Comparison of ENCODE assay signal across 9 mouse cellular contexts in the genomic region with DNA sequence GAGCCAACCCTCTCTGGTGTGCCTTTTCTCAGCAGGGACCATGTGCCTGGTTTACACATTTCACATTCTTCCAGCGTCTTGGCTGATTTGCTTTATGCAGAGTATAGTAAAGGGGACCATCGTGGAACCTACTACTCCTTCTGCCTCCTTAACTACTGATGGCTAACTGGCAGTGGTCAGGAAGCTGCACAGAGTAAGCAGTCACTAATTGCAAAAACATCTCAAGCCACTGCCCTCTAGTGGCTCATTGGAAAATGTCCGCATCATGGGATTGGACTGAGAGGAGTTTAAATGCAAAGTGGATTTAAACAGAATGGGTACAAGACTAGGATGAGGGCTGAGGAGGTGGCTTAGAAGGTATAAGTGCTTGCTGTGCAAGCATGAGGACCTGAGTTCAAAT. TPM values are rescaled to one million over a fixed set of nuclear protein-coding genes. Genes with fewer than 3 reads are reported as not detected.
A peak's percentile ranks its signal among the peaks of the same experiment; 100 is the strongest.
DNase-seq lines count a peak whose midpoint lies in the region; ATAC-seq and TF ChIP-seq lines count a peak whose summit lies in the region.
"Had no signal": no experiment of that assay in that cellular context is flagged by ENCODE, and none has a peak within 500 bp of the region (broad histone marks: within the 10 kb centered on the region; RNA-seq: fewer than 3 reads in every experiment).

No protein-coding gene starts in this region.

- peaks cover 9 to 12% of the 10 kb centered on the region in 2 experiments; a peak in 3 of 4 replicates for H3K27me3 ChIP-seq in MEL (ENCODE audit: control insufficient read depth in 1 of 2, insufficient read depth in 2 of 2, low read length in 2 of 2)
- H3K27me3 ChIP-seq in forebrain, embryonic 11.5 days (ENCODE audit: control insufficient read depth, insufficient read depth, low read length): no peaks in the 10 kb centered on the region
- H3K27me3 ChIP-seq in lung, embryonic 16.5 days (ENCODE audit: control insufficient read depth, insufficient read depth, low read depth, low read length): no peaks in the 10 kb centered on the region
- no peaks in the 10 kb centered on the region for H3K27me3 ChIP-seq in splenic B cell, adult 2 months (ENCODE audit: control insufficient read depth, insufficient read depth, low read length, poor library complexity, severe bottlenecking)

- no peak for TF ChIP-seq EP300 in MEL (IDR thresholded peaks at IDR 0.05; ENCODE audit: low read depth in 1 of 2, low read length in 2 of 2)

- TF ChIP-seq RAD21 in MEL (IDR thresholded peaks at IDR 0.05; ENCODE audit: low read depth, low read length): peak; percentile 49

- peak; percentile 65; the same call in 1 of the 2 replicates for ATAC-seq in forebrain, embryonic 11.5 days (replicated peaks; ENCODE audit: low FRiP score)
- peak; percentile 43; the same call in 1 of the 2 replicates for ATAC-seq in lung, embryonic 16.5 days (ENCODE audit: low read depth)

- WGBS in forebrain, embryonic 11.5 days: 19% methylated on average over 3 of the region's 3 CpGs
- WGBS in lung, embryonic 16.5 days: 20% methylated on average over 3 of the region's 3 CpGs

- H3K4me1 ChIP-seq in MEL (ENCODE audit: control insufficient read depth in 1 of 2, insufficient read depth in 2 of 2, low read length in 2 of 2): no peaks in the 10 kb centered on the region; a peak in 1 of 4 replicates
- H3K4me1 ChIP-seq in forebrain, embryonic 11.5 days (replicated peaks; ENCODE audit: control insufficient read depth, insufficient read depth, low read length): no peaks in the 10 kb centered on the region
- H3K4me1 ChIP-seq in lung, embryonic 16.5 days (replicated peaks; ENCODE audit: control insufficient read depth, insufficient read depth, low read length): no peaks in the 10 kb centered on the region; the same call in 1 of the 2 replicates

- no peaks in the 10 kb centered on the region for H3K9me3 ChIP-seq in MEL (replicated peaks; ENCODE audit: insufficient read depth, low read length)
- H3K9me3 ChIP-seq in forebrain, embryonic 11.5 days (ENCODE audit: control insufficient read depth, low read length): no peaks in the 10 kb centered on the region
- no peaks in the 10 kb centered on the region for H3K9me3 ChIP-seq in lung, embryonic 16.5 days (ENCODE audit: control insufficient read depth, low read length)

- DNase-seq in heart, adult 18-20 months: peak; percentile 9 to 39
- DNase-seq in heart, postnatal 25 days (ENCODE audit: low spot score): no peak
- peak; percentile 62 for DNase-seq in MEL (ENCODE audit: low read depth, low spot score)
- peak; percentile 63 for DNase-seq in forebrain, embryonic 11.5 days (ENCODE audit: low spot score)
- peak; percentile 54 for DNase-seq in kidney, adult 18-20 months
- peak; percentile 8 for DNase-seq in splenic B cell, adult 2 months (ENCODE audit: low read depth, low spot score)
- DNase-seq in thymus, postnatal 14 days: no peak

- H3K4me3 ChIP-seq in MEL (ENCODE audit: control insufficient read depth in 1 of 2, insufficient read depth in 1 of 2, low read depth in 2 of 2, low read length in 2 of 2): no peak overlapping the region
- no peak overlapping the region for H3K4me3 ChIP-seq in forebrain, embryonic 11.5 days (ENCODE audit: low read depth, low read length)
- H3K4me3 ChIP-seq in lung, embryonic 16.5 days (ENCODE audit: low read length): no peak overlapping the region

- no peak overlapping the region for H3K27ac ChIP-seq in MEL (ENCODE audit: control insufficient read depth, low read depth, low read length)
- no peak overlapping the region for H3K27ac ChIP-seq in forebrain, embryonic 11.5 days (ENCODE audit: low read depth, low read length)
- no peak overlapping the region for H3K27ac ChIP-seq in lung, embryonic 16.5 days (ENCODE audit: low read length)
- H3K27ac ChIP-seq: macrophage had no signal

- H3K36me3 ChIP-seq in MEL (ENCODE audit: control insufficient read depth in 1 of 2, insufficient read depth in 2 of 2, low read length in 2 of 2): no peaks in the 10 kb centered on the region
- no peaks in the 10 kb centered on the region for H3K36me3 ChIP-seq in forebrain, embryonic 11.5 days (ENCODE audit: control insufficient read depth, insufficient read depth, low read length)
- no peaks in the 10 kb centered on the region for H3K36me3 ChIP-seq in lung, embryonic 16.5 days (ENCODE audit: control insufficient read depth, insufficient read depth, low read length)
- no peaks in the 10 kb centered on the region for H3K36me3 ChIP-seq in splenic B cell, adult 2 months (ENCODE audit: control insufficient read depth, insufficient read depth, low read length, poor library complexity, severe bottlenecking)

- no peak overlapping the region for H3K9ac ChIP-seq in MEL (ENCODE audit: control insufficient read depth, low read depth, low read length, poor library complexity, severe bottlenecking)
- H3K9ac ChIP-seq in forebrain, embryonic 11.5 days (ENCODE audit: low read length): no peak overlapping the region
- no peak overlapping the region for H3K9ac ChIP-seq in lung, embryonic 16.5 days (ENCODE audit: low read length)

- intact Hi-C loops in heart, postnatal 25 days (cut with DNase I): loop anchor here (10.0 kb wide), 1 partner anchor 554 kb away; no protein-coding TSS in a partner anchor

- TF ChIP-seq CTCF in MEL (IDR thresholded peaks at IDR 0.05 in 2 of 3, conservative IDR thresholded peaks at IDR 0.05 in 1 of 3; ENCODE audit: control insufficient read depth in 1 of 3, insufficient read depth in 1 of 3, low read depth in 2 of 3, low read length in 3 of 3, poor library complexity in 1 of 3, severe bottlenecking in 1 of 3): peak; percentile 29 to 75 (median 71); a peak in 5 of 6 replicates

- no peak for TF ChIP-seq POLR2A in MEL (IDR thresholded peaks at IDR 0.05; ENCODE audit: control insufficient read depth in 1 of 2, insufficient read depth in 1 of 2, low read depth in 1 of 2, low read length in 2 of 2, poor library complexity in 1 of 2)

- H3K4me2 ChIP-seq in forebrain, embryonic 11.5 days (ENCODE audit: low read depth, low read length, severe bottlenecking): no peak overlapping the region
- H3K4me2 ChIP-seq in lung, embryonic 16.5 days (ENCODE audit: low read depth, low read length): no peak overlapping the region

- H3K79me2 ChIP-seq in MEL (ENCODE audit: control insufficient read depth, insufficient read depth, low read length, poor library complexity): no peaks in the 10 kb centered on the region

TF ChIP-seq in MEL, 35 proteins besides CTCF, POLR2A, EP300 and RAD21:
- TF ChIP-seq CHD1 (IDR thresholded peaks at IDR 0.05; ENCODE audit: low read depth, low read length) (no peak), TAL1 (IDR thresholded peaks at IDR 0.05; ENCODE audit: low read length) (no peak), USF1 (IDR thresholded peaks at IDR 0.05; ENCODE audit: low read depth, low read length) (0 out of 2 replicates have a peak, but pooled peaks have one; percentile 27), MAX (IDR thresholded peaks at IDR 0.05; ENCODE audit: low read length) (no peak), SMC3 (IDR thresholded peaks at IDR 0.05; ENCODE audit: low read depth, low read length) (peak; percentile 53)

RNA-seq across cellular contexts. Expression of a gene that starts 14.7 kb away (rescaled TPM):
- 1 to 10 TPM; 2.0 to 3.3 TPM for total RNA-seq in heart, adult 18-20 months (2021)
- 1 to 10 TPM; 1.8 to 2.0 TPM for total RNA-seq in heart, postnatal 25 days (2021)
- not detected in 2 replicates for total RNA-seq in MEL (2012; rRNA removed)
- polyA plus RNA-seq in MEL (2012; ENCODE audit: insufficient read depth in 1 of 2, insufficient read length in 2 of 2, low read depth in 1 of 2, low replicate concordance in 2 of 2, missing spikeins in 1 of 2): not detected
- polyA plus RNA-seq in forebrain, embryonic 11.5 days (2014; fragmentation: Nextera tagmentation; extraction: Ambion mirVana): 0.16 TPM in 1 of 2 replicates, not detected in the other
- polyA plus RNA-seq in lung, embryonic 16.5 days (2015; fragmentation: Nextera tagmentation; extraction: Ambion mirVana): 0.13 TPM in 1 of 2 replicates, not detected in the other
- polyA plus RNA-seq: macrophage had no signal

Comparison
In these comparisons a context has a peak if more than half of its experiments do, and no peak if none do; other contexts are left out.
1. DNase-seq: peak in heart, adult 18-20 months (2 of 2), MEL (single experiment), forebrain, embryonic 11.5 days (single experiment), kidney, adult 18-20 months (single experiment) and splenic B cell, adult 2 months (single experiment); none in heart, postnatal 25 days (single experiment) and thymus, postnatal 14 days (single experiment).